Mouse (Mus musculus): ENCODE measurements at regions not wholly inside any gene's neighbourhood (a gene's known extent, or its start where the extent isn't known, plus 50 kb on each side); places are given as distances from the start of the nearest gene placed in this dataset.

- no peak for DNase-seq
These were observed 200.6 kb downstream of the Tgfb2 start for GRCm38 (mm10) chr1:186505051-186505711.

- no peak for DNase-seq
These were observed 204.1 kb downstream of the Tgfb2 start for GRCm38 (mm10) chr1:186501726-186502125.

- no peak for DNase-seq
These were observed 207.9 kb downstream of the Tgfb2 start for GRCm38 (mm10) chr1:186497872-186498271.

- DNase-seq: no peak
These were observed 208.5 kb downstream of the Tgfb2 start for GRCm38 (mm10) chr1:186497333-186497732.

GRCm38 (mm10) chr1:186494411-186494783 lies 211.4 kb downstream of the Tgfb2 start:
- DNase-seq: no peak

- DNase-seq: no peak
These were observed 212.0 kb downstream of the Tgfb2 start for GRCm38 (mm10) chr1:186493664-186494410.

- no peak for DNase-seq
These were observed 223.6 kb downstream of the Tgfb2 start for GRCm38 (mm10) chr1:186482177-186482576.

- no peak for DNase-seq
These were observed 225.8 kb downstream of the Tgfb2 start for GRCm38 (mm10) chr1:186480019-186480418.

- DNase-seq: peak; percentile 13
These were observed 227.2 kb downstream of the Tgfb2 start for GRCm38 (mm10) chr1:186478428-186479238.

- no peak for DNase-seq
These were observed 230.9 kb downstream of the Tgfb2 start for GRCm38 (mm10) chr1:186474844-186475243.

- no peak for DNase-seq
These were observed 231.4 kb downstream of the Tgfb2 start for GRCm38 (mm10) chr1:186474385-186474784.

- no peak for DNase-seq
These were observed 232.8 kb downstream of the Tgfb2 start for GRCm38 (mm10) chr1:186472955-186473354.

GRCm38 (mm10) chr1:186465526-186465925 lies 240.3 kb downstream of the Tgfb2 start:
- no peak for DNase-seq

- peak; percentile 19 for DNase-seq
These were observed 245.0 kb downstream of the Tgfb2 start for GRCm38 (mm10) chr1:186460742-186461141.

- DNase-seq: no peak
These were observed 247.6 kb downstream of the Tgfb2 start for GRCm38 (mm10) chr1:186458099-186458637.

GRCm38 (mm10) chr1:186457098-186457497 lies 248.7 kb downstream of the Tgfb2 start:
- DNase-seq: no peak

GRCm38 (mm10) chr1:186456131-186456530 lies 249.7 kb downstream of the Tgfb2 start:
- peak; percentile 26 for DNase-seq

- no peak for DNase-seq
These were observed 250.6 kb downstream of the Tgfb2 start for GRCm38 (mm10) chr1:186455177-186455660.

- DNase-seq: no peak
These were observed 251.2 kb downstream of the Tgfb2 start for GRCm38 (mm10) chr1:186454393-186455085.

- DNase-seq: peak; percentile 41
These were observed 256.7 kb downstream of the Tgfb2 start for GRCm38 (mm10) chr1:186448841-186449650.

GRCm38 (mm10) chr1:186447521-186447920 lies 258.3 kb downstream of the Tgfb2 start:
- no peak for DNase-seq

Data from gastrocnemius, postnatal 10 days (tissue).